Mouse (Mus musculus): ENCODE measurements around the gene Atg4a-ps. TPM values are rescaled to one million over a fixed set of nuclear protein-coding genes. Genes with fewer than 3 reads are reported as not detected.
"Not testable (repeated sequence)": the region's sequence is repeated elsewhere in the genome, so short reads cannot be mapped to it uniquely, and the experiment has no call there.

Atg4a-ps gene
- 1 to 10 TPM; 1.7 to 3.1 TPM for polyA plus RNA-seq (2017; shearing (Covaris generic))

DNA sequence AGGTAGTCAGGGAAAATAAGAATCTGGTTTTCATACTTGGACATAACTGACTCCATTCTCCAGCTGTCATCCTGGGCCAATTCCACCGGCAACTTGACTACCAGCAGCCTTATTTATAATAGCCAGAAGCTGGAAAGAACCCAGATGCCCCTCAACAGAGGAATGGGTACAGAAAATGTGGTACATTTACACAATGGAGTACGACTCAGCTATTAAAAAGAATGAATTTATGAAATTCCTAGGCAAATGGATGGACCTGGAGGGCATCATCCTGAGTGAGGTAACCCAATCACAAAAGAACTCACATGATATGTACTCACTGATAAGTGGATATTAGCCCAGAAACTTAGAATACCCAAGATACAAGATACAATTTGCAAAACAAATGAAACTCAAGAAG is at the start of gene Atg4a-ps:
Gene Atg4a-ps (minus strand): TSS at position 101 of the 400 bp plus-strand sequence.
- not testable (repeated sequence) for ATAC-seq

DNA sequence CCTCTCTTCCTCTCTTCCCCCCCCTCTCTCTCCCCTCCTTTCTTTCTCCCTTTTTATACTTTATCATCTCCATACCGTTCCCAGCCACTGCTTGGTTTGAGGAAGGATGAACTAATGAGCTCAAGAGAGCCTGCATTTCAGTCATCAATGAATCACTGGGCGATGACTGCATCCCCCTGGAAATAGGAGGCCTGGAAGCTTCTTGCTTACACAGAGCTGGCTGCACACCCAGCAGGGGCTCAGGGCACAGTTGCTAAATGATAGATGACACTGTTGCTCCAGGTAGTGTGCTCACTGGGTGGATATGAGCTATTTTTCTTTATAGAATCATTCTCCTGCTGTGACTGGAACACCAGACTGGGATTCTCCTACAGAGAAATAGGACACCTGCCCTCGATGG is 49.7 kb upstream of the Atg4a-ps start:
- no peak for ATAC-seq

DNA sequence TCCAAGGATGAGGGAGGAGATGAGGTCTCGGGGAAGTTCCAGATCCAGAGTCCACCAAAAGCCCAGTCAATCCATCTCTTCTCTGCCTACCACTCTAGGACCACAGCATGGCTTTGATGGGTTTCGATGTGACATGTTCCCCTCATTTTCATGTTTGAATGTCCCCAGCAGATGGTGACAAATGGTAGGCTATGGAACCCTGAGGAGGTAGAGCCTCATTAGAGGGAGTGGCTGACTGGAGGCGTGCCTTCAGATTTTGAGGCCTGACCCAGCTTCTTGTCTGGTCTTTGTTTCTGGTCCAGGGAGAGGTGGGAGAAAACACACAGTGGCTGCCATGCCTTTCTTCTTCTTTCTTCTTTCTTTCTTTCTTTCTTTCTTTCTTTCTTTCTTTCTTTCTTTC is 44.6 kb upstream of the Atg4a-ps start:
- no peak for ATAC-seq

DNA sequence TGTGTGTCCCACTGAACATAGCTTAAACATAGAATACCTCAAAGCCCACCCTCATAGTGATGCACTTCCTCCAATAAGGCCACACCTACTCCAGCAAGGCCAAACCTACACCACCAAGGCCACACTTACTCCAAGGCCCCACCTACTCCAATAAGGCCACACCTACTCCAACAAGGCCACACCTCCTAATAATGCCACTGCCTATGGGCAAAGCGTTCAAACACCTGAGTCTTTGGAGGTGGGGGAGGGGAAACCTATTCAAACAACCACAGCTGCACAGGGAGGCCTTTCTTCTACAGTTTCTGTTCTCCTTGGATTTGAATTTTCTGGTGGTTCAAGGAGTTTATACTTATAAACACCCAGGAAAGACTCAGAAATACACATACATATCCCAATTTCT is 43.2 kb upstream of the Atg4a-ps start:
- no peak for ATAC-seq

DNA sequence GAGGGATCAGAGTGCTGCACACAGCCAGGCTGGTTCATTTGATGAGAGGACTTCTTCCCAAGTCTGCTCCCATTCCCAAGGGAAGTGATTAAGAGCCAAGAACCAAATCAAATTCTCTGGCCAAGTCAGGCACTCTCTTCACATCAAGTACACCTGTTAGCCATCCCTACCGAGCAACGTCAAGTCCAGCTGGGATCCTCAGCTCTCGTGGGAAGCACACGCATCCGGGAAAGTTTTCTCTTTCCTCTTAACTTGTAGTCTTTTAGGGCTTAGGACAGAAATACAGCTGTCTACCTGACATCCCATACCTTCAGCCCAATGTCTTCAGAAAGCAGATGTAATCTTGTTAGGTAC is 38.1 kb upstream of the Atg4a-ps start:
- no peak for ATAC-seq

DNA sequence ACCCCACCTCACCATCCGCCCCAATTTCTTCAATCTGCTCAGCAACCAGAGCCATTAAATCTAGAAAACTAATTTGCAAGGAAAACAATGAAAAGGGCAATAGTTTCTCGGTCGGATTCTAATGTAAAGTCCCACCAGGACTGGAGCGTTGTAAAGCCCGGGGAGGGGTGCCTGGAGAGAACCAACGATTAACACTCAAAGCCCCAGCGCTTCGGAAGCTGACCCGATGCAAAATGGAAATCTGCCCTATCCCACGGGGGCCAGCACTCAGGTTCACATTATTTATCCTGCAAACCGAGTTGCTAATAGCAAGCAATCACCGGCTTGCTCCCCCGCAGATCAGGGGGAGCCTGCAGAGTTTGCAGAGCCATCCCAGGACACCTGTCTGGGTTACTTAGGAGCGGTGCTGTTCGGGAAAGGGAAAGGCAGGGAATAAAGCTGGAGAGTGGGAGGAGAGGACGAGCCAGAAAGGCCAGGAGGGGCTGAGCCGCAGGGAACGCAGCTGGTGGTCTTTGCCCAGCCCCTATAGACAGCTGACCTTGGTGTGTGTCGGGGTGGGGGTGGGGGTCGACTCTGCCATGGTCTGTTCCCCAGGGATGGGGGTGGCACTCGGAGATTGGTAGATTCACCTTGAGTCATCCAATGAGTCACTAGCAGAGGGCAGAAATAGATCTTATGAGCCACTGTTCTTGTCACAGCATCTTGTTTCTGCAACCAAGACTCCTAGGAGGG is 37.5 kb upstream of the Atg4a-ps start:
- no peak for ATAC-seq

DNA sequence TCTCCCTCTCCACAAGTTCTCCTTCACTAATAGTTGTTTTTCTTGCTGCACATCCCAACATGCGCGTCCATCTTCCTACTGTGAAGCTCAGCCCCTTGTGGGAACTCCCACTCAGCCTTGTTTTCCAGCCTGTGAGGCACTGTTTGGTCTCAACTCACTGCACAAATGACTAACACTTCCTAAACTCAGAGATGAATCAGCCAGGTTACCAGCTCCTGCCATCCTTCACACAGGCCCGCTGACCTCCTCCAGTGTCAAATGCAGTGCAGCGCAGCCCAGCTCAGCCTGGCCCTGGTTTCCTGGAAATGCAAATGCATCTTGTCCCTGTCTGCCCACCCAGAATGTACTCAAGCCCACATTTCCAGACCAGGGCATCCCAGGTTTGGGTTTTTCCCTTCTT is 36.6 kb upstream of the Atg4a-ps start:
- no peak for ATAC-seq

DNA sequence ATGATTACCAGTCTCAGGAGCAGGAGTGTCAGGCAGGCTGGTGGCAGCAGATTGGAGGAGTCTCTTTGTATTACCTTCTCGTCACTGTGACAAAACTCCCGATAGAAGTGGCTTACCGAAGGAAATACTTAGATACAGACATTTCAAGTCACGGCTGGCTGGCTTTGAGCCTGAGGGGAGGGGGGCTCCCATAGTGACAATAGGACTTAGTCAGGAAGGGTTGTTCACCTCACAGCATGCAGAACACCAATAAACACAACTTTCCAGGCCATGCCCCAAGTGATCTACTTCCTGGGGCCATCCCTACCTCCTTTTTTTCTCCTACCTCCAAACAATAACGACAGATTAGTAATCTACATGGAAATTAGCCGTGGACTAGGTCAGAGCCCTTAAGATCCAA is 32.9 kb upstream of the Atg4a-ps start:
- ATAC-seq = no peak

DNA sequence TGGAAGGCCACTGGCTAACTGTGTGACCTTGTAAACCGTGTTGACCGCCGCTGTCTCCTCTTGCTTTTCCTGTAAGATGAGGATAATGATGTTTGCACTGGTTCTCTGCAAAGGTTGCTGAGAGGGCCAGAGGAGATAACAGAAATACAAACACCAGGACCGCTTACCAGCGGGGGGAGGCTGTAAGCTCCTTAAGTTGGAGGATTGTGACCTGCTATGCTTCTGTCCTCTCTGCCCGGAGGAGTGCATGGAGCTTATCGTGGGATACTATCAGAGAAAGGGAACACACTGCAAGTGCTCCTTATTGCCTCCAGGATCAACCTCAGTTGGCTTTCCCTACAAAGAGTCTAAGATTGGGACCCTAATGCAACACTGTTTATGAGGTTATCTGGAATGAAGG is 26.8 kb upstream of the Atg4a-ps start:
- no peak for ATAC-seq

DNA sequence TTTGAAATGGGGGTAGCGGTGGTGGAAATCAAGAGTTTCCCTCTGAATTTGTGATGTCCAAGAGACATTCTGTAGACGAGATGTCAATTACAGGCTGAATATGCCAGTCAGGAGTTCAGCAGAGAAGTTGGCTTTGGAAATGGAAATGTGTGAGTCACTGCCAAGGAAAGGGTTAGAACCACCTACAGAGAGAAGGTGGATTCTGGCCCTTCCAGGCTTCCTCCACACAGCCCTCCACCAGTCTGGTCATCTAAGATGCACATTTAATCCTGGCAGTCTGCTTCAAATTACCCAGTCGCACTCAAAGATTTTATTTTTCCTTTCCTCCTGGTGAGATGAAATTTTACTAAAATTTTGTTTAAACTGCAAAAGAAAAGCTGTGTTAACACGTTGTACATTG is 26.2 kb upstream of the Atg4a-ps start:
- ATAC-seq = no peak

DNA sequence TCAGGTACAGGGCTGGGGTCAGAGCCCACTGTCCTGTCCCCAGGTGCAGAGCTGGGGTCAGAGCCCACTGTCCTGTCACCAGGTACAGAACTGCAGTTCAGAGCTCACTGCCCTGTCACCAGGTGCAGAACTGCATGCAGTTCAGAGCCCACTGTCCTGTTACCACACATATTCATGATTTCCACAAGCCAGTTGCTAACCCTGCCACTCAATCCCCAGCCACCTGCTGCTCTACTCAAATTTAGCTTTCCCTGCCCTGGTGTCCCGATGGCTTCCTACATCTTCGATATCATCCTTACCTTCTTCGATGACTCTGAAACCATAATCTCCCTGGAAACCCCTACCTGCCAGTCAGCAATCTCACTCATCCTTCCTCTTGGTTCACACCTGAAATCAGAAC is 17.5 kb upstream of the Atg4a-ps start:
- ATAC-seq = no peak

DNA sequence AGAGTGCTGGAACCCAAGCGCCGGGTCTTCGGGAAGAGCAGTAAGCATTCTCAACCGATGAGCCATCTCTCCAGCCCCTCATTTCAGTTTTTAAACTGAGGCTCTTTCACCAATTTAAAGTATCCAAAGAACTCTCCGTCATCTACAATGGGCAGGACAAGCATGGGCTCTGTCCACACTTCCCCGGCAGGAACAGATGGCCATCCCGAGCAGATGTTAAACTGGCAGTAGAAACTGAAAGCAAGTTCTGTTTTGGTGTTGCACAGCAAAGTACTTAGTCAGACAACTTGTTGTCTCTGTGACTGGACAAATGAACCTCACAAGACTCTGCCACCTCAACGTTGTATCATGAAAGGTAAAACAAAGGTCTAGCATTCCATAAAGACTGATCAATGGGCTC is 15.8 kb upstream of the Atg4a-ps start:
- no peak for ATAC-seq

DNA sequence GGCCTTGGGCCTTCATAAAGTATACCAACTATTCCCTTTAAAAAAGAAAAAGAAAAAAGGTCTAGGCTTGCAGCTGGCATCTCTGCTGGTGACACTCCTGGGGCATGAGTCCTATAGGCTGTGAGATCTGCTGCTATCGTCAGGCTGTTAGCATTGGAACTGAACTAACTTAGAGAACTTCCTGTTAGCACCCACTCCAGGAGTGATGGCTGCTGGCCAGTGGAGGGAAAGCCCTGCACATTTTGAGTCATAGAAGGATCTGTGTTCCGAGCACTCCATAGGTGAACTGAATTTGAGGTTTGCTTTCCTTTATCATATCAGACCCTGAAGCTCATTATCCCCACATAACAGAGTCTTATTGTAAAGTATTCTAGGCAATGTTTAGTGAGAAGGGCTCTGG is 14.1 kb upstream of the Atg4a-ps start:
- ATAC-seq = no peak

DNA sequence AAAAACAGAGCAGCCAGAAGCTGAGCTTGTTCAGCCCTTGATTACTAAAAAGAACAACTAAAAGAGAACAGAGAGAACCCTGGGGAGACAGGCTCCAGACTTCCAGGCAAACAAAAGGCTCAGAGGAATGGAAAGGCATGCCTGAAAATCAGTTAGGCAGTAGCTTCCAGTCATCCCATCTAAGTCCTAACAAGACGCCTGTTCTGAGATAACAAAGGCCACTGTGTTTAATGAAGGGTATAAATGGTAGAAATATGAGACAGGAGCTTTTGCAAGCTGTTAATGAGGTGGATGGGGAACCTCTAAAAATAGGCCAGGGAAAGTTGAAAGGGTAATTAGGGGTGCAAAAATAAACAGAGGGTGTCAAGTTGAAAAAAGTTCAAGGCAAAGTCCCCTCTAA is 4.5 kb upstream of the Atg4a-ps start:
- ATAC-seq = no peak

DNA sequence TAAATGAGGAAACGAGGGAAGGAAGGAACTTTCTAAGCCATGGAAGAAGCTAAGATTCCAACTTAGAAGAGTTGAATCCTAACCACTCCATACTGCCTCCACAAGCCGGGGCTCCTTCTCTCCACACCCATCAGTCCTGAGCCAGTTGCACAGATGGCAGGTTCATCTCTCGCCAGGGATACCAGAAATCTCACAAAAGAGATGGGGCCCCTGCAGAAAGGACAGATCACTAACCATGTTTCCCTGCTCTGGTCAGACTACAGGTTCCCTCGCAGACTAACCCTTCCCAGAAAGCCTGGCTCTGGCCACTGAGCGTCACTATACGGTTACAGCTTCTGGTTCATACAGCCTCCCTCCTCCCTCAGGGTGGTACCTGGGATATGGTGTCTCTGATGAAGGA is 3.8 kb upstream of the Atg4a-ps start:
- no peak for ATAC-seq

DNA sequence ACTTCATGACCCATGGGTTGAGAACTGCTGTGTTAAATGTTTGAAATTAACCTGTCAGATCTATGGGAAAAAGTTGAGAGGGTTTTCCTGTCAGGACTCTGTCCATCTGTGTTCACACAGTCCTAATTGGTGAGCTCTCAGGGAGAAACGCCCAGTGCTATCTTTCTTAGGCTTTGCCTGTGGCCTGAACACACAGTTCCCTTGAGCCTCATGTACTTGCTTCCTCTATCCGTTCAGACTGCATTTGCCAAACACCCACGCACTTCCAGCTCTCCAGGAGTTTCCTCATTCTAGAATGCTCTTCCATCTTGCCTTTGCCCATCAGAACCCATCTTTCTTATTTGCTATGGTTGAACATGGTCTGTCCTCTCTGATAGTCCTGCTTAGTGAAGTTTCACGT is 2.6 kb upstream of the Atg4a-ps start:
- ATAC-seq = no peak

DNA sequence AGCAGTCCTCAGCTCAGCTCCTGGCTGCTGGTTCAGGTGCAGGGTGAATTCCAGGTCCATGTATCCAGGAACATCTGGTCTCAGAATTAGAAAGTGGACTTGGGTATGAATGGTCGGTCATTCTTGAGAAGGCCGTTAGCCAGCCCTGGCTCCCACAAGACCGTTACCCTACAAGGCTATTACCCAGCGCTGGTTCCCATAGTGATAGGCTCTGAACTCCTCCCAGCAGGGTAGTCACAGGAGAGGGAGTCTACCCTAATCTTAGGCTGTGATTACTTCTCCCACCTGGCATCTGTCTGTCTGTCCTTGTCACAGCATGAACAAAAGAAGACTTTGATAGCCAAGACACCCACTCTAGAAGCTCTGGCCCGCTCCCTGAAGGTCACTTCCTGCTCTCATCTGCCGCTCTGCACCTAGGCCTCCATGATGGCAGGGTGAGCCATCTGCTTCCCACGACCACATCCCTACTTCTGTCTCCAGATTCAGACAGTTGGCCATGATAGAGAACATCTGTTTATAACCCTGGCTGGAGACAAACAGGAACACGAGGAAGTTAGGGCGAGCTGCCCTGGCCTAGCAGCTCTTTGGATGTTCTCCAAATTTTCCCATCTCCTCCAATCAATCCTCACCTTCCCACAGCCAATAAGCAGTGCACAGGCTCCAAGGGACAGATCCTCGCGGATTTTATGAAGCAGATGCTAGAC is 1.4 kb upstream of the Atg4a-ps start:
- ATAC-seq = no peak

DNA sequence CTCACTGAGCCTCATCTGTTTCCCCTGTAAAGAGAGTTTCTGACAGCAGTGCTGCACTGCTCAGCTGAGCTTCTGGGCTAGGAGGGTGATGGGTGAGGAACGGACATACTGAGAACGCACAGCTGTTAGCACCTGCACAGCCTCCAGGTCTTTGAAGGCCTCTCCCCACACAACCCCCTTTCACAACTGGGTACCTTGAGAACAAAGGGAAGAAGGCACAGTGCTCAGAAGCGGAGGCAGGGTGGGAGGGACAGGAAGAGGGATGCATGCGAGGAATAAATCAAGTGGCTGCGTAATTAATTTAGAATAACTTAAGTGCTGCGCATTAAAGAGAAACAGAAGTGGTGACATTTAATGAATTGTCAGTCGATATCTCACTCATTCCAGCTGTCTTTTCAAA is 4.6 kb downstream of the Atg4a-ps start:
- ATAC-seq = no peak

DNA sequence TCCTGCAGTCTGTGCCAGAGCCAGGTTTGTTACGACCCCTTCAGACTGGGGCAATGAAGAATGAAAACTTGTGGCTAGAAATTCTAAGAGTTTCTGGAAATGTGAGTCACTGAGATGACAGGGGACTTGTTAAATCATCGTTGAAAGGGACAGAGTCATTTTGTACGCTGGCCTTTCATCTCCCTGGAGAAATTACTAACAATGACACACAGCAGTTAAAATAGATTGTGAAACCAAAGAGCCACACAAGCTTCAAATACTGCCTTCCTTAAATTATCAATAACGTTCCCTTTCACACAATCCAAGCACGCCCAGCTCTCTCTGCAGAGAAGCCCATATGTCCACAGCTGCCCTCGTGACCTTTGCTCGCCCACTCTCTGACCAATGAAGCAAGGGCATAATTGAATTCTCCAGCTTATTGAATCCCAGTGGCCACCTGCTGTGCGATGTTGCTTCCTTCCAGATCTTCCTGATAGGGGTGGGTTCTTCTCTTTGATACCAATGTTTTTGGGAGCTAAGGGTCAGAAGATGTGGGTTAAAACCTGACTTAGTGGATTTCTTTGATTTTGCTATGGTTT is 5.6 kb downstream of the Atg4a-ps start:
- ATAC-seq = no peak

DNA sequence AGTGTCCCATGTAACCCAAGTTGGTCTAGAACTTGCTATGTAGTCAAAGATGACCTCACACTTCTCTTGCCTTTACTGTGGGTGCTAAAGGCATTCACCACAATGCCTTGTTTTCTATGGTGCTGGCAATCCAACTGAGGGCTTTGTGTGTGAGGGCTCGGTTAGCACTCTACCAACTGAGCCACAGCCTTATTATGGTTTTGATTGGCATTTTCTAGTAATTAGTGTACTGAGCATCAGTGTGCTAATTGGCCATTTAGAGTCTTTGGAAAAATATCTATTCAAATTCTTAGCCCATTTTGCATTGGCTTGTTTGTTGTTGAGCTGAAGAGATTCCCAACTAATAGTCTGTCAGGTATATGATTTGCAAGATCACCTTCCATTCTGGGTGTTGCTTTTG is 8.2 kb downstream of the Atg4a-ps start:
- no peak for ATAC-seq

DNA sequence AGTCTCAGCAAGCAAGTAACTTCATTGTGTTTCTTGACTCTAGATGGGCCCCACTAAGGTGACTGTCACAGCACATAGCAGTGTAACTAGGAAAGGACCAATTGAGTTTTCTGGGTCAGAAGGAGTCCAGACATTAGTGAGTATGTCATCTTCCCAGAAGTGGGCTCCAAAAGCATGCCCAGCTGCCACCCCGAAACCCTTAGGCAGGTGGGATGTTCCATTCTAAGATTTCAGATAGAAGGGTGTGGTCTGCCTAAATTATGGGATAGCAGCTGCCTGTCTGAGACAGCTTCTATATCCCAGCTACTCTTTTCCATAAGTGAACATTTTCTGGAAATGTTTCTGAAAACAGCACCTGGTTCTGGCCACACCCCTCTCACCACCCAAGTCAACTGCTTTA is 11.6 kb downstream of the Atg4a-ps start:
- no peak for ATAC-seq

DNA sequence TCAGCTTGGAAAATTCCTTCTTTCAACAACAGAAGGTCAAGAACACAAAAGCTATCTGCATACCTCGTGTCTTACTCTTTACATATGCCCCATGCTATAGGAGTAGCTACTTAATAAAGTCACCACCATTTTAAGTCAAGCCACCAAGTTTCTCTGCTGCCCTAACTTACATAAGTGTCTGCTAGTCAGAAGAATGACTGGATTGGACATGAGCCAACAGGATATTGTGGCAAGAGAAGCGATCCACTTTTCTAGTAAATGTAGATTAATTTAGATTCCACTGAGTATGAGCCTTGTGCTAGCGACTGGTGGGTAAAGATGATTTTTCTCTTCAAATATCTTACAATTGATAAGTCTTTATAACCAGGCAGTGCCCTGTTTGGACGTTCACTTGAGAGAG is 12.0 kb downstream of the Atg4a-ps start:
- no peak for ATAC-seq

DNA sequence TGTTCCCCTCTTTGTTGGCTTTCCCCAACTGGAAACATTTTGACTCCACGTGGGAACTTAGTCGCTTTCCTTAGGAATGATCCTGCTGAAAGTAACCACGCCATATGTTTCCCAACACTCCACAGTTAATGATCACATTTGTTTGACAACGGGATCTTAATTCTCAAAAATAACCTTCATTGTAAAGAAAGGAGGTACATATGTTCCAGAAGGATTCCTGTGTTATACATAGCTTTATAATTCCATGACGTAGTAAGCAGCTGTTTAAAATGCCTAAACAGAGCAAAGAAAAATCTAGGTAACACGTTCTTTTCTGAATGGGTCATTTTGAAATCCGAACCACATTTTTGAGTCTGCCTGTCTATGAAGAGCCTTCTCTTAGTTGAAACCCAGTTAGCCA is 12.7 kb downstream of the Atg4a-ps start:
- no peak for ATAC-seq

DNA sequence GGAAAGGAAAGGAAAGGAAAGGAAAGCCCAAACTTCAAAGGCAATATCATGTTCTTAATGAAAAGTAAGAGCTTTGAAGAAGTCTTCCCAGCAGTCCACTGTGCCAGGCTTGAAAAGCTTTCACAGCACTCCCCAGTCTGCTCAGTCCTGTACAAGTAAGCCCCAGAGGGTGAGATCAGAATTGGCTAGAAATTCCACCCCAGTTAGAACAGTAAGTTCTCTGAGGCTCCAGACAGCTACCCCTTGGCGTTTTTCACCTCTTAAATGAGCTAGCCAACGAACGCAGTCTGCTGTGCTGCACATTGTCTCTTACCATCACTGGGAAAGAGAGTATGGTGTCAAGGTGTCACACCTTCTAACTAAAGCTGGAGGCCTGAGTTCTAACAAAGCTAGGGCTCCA is 18.2 kb downstream of the Atg4a-ps start:
- ATAC-seq = no peak

Data from activated CD4-positive, CD25-positive, alpha-beta regulatory T cell, adult 4 months (primary cell).